Mouse (Mus musculus) E14TG2a.4 (cell line): ENCODE data around the gene Psma5.

Experiments
- CTCF ChIP-seq: conservative IDR thresholded peaks from 2 replicates; pipeline ENCODE4 v1.5.1; 2014; ENCODE audit warnings: low read length
- POU5F1 ChIP-seq: IDR thresholded peaks from 2 replicates; pipeline ENCODE4 v1.6.1; 2014; ENCODE audit warnings: low read length, borderline replicate concordance

DNA sequence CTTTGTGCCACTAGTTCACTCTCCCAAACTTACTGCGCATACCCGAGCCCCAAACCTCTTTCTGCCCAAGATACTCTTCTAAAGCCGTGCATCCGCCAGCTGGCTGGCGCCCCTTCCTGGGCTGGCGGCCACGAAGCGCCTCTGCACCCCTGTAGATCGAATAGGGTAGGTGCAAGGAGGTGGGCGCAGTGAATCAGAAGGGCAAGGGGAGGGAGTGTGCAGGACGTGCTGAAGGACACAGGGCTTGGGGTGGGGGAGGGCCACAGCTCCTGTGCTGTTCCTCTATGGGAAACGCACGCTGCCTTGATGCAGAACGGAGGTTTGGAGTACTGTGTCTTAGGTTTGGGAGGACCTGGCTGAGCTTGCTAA is 46.0 kb upstream of the Psma5 start, which contains the start of gene Atxn7l2:
- TF ChIP-seq CTCF = no peak
- no peak for TF ChIP-seq POU5F1
